Mouse (Mus musculus) midbrain, embryonic 16.5 days (tissue): Measurements from ENCODE around the gene Wdr89. TPM values are rescaled to one million over a fixed set of nuclear protein-coding genes. Genes with fewer than 3 reads are reported as not detected.
A peak's percentile ranks its signal among the peaks of the same experiment; 100 is the strongest.

Experiments
- ATAC-seq: fragments of 200-750 bp; cut with Nextera tagmentation; 2 replicates; pipeline ENCODE4 v1.8.0; 2017; ENCODE audit warnings: moderate TSS enrichment
- H3K27ac ChIP-seq: fragments of 300-500 bp; sonication (generic); 2 replicates; pipeline ENCODE4 v1.5.1; 2014; ENCODE audit warnings: mild to moderate bottlenecking, low read length, mixed read lengths
- H3K27me3 ChIP-seq: fragments of 300-500 bp; sonication (generic); 2 replicates; pipeline ENCODE4 v1.6.1; 2014; ENCODE audit warnings: low read depth, low read length, mixed read lengths; ENCODE audit not compliant: control insufficient read depth, insufficient read depth
- H3K36me3 ChIP-seq: fragments of 300-500 bp; sonication (generic); 2 replicates; pipeline ENCODE4 v1.6.1; 2014; ENCODE audit warnings: mild to moderate bottlenecking, low read length, moderate library complexity, mixed read lengths; ENCODE audit not compliant: control insufficient read depth, insufficient read depth
- H3K4me1 ChIP-seq: fragments of 300-500 bp; sonication (generic); 2 replicates; pipeline ENCODE4 v1.6.1; 2014; ENCODE audit warnings: mild to moderate bottlenecking, low read length, mixed read lengths; ENCODE audit not compliant: control insufficient read depth, insufficient read depth
- H3K4me2 ChIP-seq: fragments of 300-500 bp; sonication (generic); 2 replicates; pipeline ENCODE4 v1.6.1; 2014; ENCODE audit warnings: mild to moderate bottlenecking, low read length, mixed read lengths
- H3K4me3 ChIP-seq: fragments of 300-500 bp; sonication (generic); 2 replicates; pipeline ENCODE4 v1.5.1; 2014; ENCODE audit warnings: low read depth, mild to moderate bottlenecking, low read length, moderate library complexity, mixed read lengths
- H3K9ac ChIP-seq: fragments of 300-500 bp; sonication (generic); 2 replicates; pipeline ENCODE4 v1.6.1; 2014; ENCODE audit warnings: low read depth, low read length, mixed read lengths
- H3K9me3 ChIP-seq: fragments of 300-500 bp; sonication (generic); replicated peaks from 2 replicates; pipeline ENCODE4 v1.6.1; 2014; ENCODE audit warnings: mild to moderate bottlenecking, low read length, mixed read lengths; ENCODE audit not compliant: control insufficient read depth, poor library complexity, severe bottlenecking
- WGBS: fragments of 180-500 bp; shearing (Covaris S2); extraction: QIAGEN DNeasy Blood & Tissue Kit; methylation state at CpG from one replicate; pipeline ENCODE4 v1.1.7; 2014; 5-methylcytosine and 5-hydroxymethylcytosine counted together
- polyA plus RNA-seq: library from polyadenylated mRNA; unstranded; fragments of >200 nt; fragmentation: Nextera tagmentation; extraction: Ambion mirVana; gene quantifications from 2 replicates; pipeline ENCODE4 v1.2.1, GENCODE M21; 2015

The Wdr89 gene
- polyA plus RNA-seq, 1 experiment from 2014 or later, result 5.1 TPM

- no peak for ATAC-seq
- WGBS, result 69% methylated on average over 4 of the region's 4 CpGs
- peak overlapping the region; percentile 4; the same call in 1 of the 2 replicates for H3K4me3 ChIP-seq
These were observed 75.5 kb downstream of the Wdr89 start for GRCm38 (mm10) chr12:75593817-75594216.

GRCm38 (mm10) chr12:75587501-75587900 lies 81.8 kb downstream of the Wdr89 start:
- no peaks in the 10 kb centered on the region for H3K4me1 ChIP-seq
- H3K27me3 ChIP-seq, result no peaks in the 10 kb centered on the region
- no peak overlapping the region for H3K9ac ChIP-seq
- no peak overlapping the region for H3K27ac ChIP-seq
- H3K36me3 ChIP-seq, result peaks cover 6% of the 10 kb centered on the region; the same call in 1 of the 2 replicates
- no peaks in the 10 kb centered on the region for H3K9me3 ChIP-seq
- H3K4me2 ChIP-seq, result no peak overlapping the region
- H3K4me3 ChIP-seq, result no peak overlapping the region
- no peak for ATAC-seq

More at GRCm38 (mm10) chr12:75593817-75594216, 75.5 kb downstream of the Wdr89 start:
- Histone ChIP-seq H3K9ac (no peak overlapping the region), H3K4me1 (peaks cover 16% of the 10 kb centered on the region), H3K4me2 (peak overlapping the region; percentile 89), H3K27me3 (no peaks in the 10 kb centered on the region), H3K9me3 (no peaks in the 10 kb centered on the region), H3K27ac (no peak overlapping the region), H3K36me3 (peaks cover 4% of the 10 kb centered on the region; the same call in 1 of the 2 replicates)

DNA sequence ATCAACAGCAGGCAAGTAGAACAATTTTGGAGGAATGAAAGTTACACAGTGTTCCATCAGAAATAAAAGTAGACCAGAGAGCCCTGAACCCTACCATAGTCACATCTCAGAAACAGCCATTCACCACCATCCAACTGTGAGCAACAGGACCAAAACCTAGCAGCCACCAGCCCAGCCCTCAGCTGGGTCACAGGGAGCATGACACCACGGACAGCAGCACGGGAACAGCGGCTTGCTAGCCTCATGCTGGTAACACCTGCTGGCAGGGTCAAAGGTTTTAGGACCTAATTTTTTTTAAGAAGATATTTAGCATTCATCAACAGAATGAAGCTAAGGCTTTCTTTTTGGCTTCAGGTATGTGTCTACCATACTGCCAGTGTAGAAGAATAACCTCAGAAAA lies 85.6 kb downstream of the Wdr89 start:
- Histone ChIP-seq H3K27ac (no peak overlapping the region), H3K4me1 (no peaks in the 10 kb centered on the region), H3K4me2 (no peak overlapping the region), H3K9me3 (no peaks in the 10 kb centered on the region), H3K9ac (no peak overlapping the region), H3K27me3 (no peaks in the 10 kb centered on the region), H3K36me3 (0 out of 2 replicates have a peak, but pooled peaks cover 2% of the 10 kb centered on the region), H3K4me3 (no peak overlapping the region)
- WGBS, result 70% methylated on average over 3 of the region's 3 CpGs
- no peak for ATAC-seq

Other genes starting within 250 kb of the Wdr89 start
- 18.1 and 18.9 TPM in 2 replicates for gene Ppp2r5e, start 73.3 kb downstream of the Wdr89 start, polyA plus RNA-seq
- gene Sgpp1, start 66.2 kb upstream of the Wdr89 start, polyA plus RNA-seq, result 10.9 and 12.0 TPM in 2 replicates
- gene Syne2, start 148.6 kb upstream of the Wdr89 start, polyA plus RNA-seq, result 41.4 and 51.6 TPM in 2 replicates